Mouse (Mus musculus): ENCODE results near the gene Nacc2. TPM values are rescaled to one million over a fixed set of nuclear protein-coding genes. Genes with fewer than 3 reads are reported as not detected.

Nacc2 gene
- polyA plus RNA-seq, 1 experiment from 2014 or later, result 12.6 TPM

- no peaks in the 10 kb centered on the region for H3K9me3 ChIP-seq (ENCODE audit: control insufficient read depth, low read length)
- H3K36me3 ChIP-seq (ENCODE audit: control insufficient read depth, insufficient read depth, low read length), result no peaks in the 10 kb centered on the region
- H3K9ac ChIP-seq (ENCODE audit: low read length), result no peak overlapping the region
- TF ChIP-seq EP300 (optimal IDR thresholded peaks at IDR 0.05), result no peak
- TF ChIP-seq CTCF (IDR thresholded peaks at IDR 0.05; ENCODE audit: low read depth), result no peak
- 79% methylated on average over 3 of the region's 3 CpGs for WGBS
- peaks cover 10% of the 10 kb centered on the region; the same call in 1 of the 2 replicates for H3K4me1 ChIP-seq (replicated peaks; ENCODE audit: control insufficient read depth, insufficient read depth)
- no peak overlapping the region for H3K4me2 ChIP-seq (replicated peaks; ENCODE audit: low read depth)
- no peak overlapping the region for H3K4me3 ChIP-seq (ENCODE audit: low read depth, low read length)
- no peaks in the 10 kb centered on the region for H3K27me3 ChIP-seq (ENCODE audit: control insufficient read depth, insufficient read depth, low read length)
- H3K27ac ChIP-seq (replicated peaks), result no peak overlapping the region
- ATAC-seq (ENCODE audit: low FRiP score, low TSS enrichment) (no peak), DNase-seq (ENCODE audit: low spot score) (no peak)
These were observed 20.0 kb upstream of the Nacc2 start for GRCm38 (mm10) chr2:26142986-26143385.

DNA sequence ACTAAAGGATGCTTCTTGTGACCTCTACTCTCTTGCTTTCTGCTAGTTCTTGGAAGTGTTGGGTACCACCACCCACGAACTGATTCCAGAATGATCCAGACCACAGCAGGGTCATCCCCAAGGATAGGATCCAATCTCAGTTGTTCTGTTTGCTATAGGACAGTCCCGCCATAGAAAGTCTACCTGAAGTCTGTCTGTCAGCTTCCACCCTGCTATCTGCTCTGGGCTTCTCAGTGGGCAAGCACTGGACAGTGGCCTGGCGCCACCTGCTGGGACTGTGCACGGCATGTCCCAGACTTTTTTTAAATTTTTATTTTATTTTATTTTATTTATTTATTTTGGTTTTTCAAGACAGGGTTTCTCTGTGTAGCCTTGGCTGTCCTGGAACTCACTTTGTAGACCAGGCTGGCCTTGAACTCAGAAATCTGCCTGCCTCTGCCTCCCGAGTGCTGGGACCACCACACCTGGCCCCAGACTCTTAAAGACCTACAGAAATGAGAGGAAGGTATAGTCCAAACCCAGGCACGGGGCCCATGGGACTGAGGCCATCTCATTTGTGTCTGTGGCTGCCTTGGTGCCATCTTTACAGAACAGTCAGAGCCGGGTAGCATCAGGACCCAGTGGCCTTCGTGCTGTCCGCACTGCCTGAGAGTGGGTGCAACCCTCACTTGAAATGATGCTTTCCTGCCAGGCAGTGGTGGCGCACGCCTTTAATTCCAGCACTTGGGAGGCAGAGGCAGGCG is 19.0 kb upstream of the Nacc2 start:
- H3K27me3 ChIP-seq (ENCODE audit: control insufficient read depth, insufficient read depth, low read length), result no peaks in the 10 kb centered on the region
- no peak overlapping the region for H3K9ac ChIP-seq (ENCODE audit: low read length)
- H3K4me2 ChIP-seq (replicated peaks; ENCODE audit: low read depth), result no peak overlapping the region
- TF ChIP-seq EP300 (optimal IDR thresholded peaks at IDR 0.05) (no peak), CTCF (IDR thresholded peaks at IDR 0.05; ENCODE audit: low read depth) (peak; percentile 87)
- no peak for ATAC-seq (ENCODE audit: low FRiP score, low TSS enrichment)
- peaks cover 10% of the 10 kb centered on the region; the same call in 1 of the 2 replicates for H3K4me1 ChIP-seq (replicated peaks; ENCODE audit: control insufficient read depth, insufficient read depth)
- 60% methylated on average over 12 of the region's 12 CpGs for WGBS
- H3K9me3 ChIP-seq (ENCODE audit: control insufficient read depth, low read length), result no peaks in the 10 kb centered on the region
- 0 out of 2 replicates have a peak, but pooled peaks cover 2% of the 10 kb centered on the region for H3K36me3 ChIP-seq (ENCODE audit: control insufficient read depth, insufficient read depth, low read length)
- DNase-seq (ENCODE audit: low spot score), result peak; percentile 74
- no peak overlapping the region for H3K4me3 ChIP-seq (ENCODE audit: low read depth, low read length)
- no peak overlapping the region for H3K27ac ChIP-seq (replicated peaks)

- Histone ChIP-seq H3K9me3 (ENCODE audit: control insufficient read depth, low read length) (no peaks in the 10 kb centered on the region), H3K4me1 (replicated peaks; ENCODE audit: control insufficient read depth, insufficient read depth) (peaks cover 10% of the 10 kb centered on the region; the same call in 1 of the 2 replicates), H3K9ac (ENCODE audit: low read length) (peak overlapping the region; percentile 88), H3K4me2 (replicated peaks; ENCODE audit: low read depth) (peak overlapping the region; percentile 81), H3K36me3 (ENCODE audit: control insufficient read depth, insufficient read depth, low read length) (0 out of 2 replicates have a peak, but pooled peaks cover 2% of the 10 kb centered on the region), H3K27me3 (ENCODE audit: control insufficient read depth, insufficient read depth, low read length) (no peaks in the 10 kb centered on the region), H3K27ac (replicated peaks) (peak overlapping the region; percentile 91), H3K4me3 (ENCODE audit: low read depth, low read length) (peak overlapping the region; percentile 80)
- 13% methylated on average over 6 of the region's 6 CpGs for WGBS
- TF ChIP-seq CTCF (IDR thresholded peaks at IDR 0.05; ENCODE audit: low read depth), result no peak
- no peak for TF ChIP-seq EP300 (optimal IDR thresholded peaks at IDR 0.05)
- DNase-seq (ENCODE audit: low spot score), result no peak
- ATAC-seq (ENCODE audit: low FRiP score, low TSS enrichment), result 0 out of 2 replicates have a peak, but pooled peaks have one; percentile 11
These were observed 17.9 kb upstream of the Nacc2 start for GRCm38 (mm10) chr2:26140903-26141302.

- DNase-seq (ENCODE audit: low spot score) (peak; percentile 100), ATAC-seq (ENCODE audit: low FRiP score, low TSS enrichment) (peak; percentile 85)
- H3K27me3 ChIP-seq (ENCODE audit: control insufficient read depth, insufficient read depth, low read length), result no peaks in the 10 kb centered on the region
- H3K9ac ChIP-seq (ENCODE audit: low read length), result peak overlapping the region; percentile 88
- H3K9me3 ChIP-seq (ENCODE audit: control insufficient read depth, low read length), result no peaks in the 10 kb centered on the region
- H3K4me2 ChIP-seq (replicated peaks; ENCODE audit: low read depth), result peak overlapping the region; percentile 81
- under 1% methylated on average over 60 of the region's 60 CpGs for WGBS
- H3K4me1 ChIP-seq (replicated peaks; ENCODE audit: control insufficient read depth, insufficient read depth), result peaks cover 10% of the 10 kb centered on the region; the same call in 1 of the 2 replicates
- peak overlapping the region; percentile 80 for H3K4me3 ChIP-seq (ENCODE audit: low read depth, low read length)
- peak overlapping the region; percentile 91 for H3K27ac ChIP-seq (replicated peaks)
- TF ChIP-seq EP300 (optimal IDR thresholded peaks at IDR 0.05) (no peak), CTCF (IDR thresholded peaks at IDR 0.05; ENCODE audit: low read depth) (no peak; the same call in 1 of the 2 replicates)
- H3K36me3 ChIP-seq (ENCODE audit: control insufficient read depth, insufficient read depth, low read length), result peaks cover 2% of the 10 kb centered on the region; the same call in 1 of the 2 replicates
These were observed 17.3 kb upstream of the Nacc2 start for GRCm38 (mm10) chr2:26140292-26140819.

DNA sequence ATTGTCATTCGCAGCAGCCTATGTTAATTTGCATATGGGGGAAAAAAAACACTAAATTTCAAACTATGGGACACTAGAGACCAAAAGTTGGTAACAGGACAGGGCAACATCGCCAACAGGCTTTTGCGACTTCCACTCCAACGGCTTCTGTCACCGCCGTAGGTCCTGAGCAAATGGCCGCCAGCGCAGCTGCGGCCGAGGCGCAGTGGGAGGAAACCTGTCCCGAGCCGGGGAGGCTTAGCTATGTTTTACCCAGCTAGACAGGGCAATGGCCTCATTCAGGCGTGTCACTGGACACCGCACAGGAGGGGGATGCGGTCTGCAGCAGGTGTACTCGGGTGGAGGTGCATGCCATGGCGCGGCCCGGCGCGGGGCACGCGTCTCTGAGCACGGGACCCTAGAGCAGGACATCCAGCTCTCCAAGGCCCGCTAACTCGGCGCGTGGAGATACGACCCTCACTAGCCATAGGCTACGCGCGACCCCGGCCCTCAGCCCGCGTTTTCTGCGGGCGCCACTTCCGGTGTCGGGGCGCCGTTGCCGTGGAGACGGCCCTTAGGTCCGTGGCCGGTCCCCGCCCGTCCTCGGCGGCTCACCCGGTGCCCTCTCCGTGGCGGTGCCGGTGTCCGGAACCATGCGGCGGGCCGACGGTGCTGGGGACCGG is 16.7 kb upstream of the Nacc2 start:
- Histone ChIP-seq H3K9me3 (ENCODE audit: control insufficient read depth, low read length) (no peaks in the 10 kb centered on the region), H3K4me3 (ENCODE audit: low read depth, low read length) (peak overlapping the region; percentile 80), H3K4me1 (replicated peaks; ENCODE audit: control insufficient read depth, insufficient read depth) (peaks cover 7% of the 10 kb centered on the region; the same call in 1 of the 2 replicates), H3K27me3 (ENCODE audit: control insufficient read depth, insufficient read depth, low read length) (no peaks in the 10 kb centered on the region), H3K27ac (replicated peaks) (peak overlapping the region; percentile 91), H3K9ac (ENCODE audit: low read length) (peak overlapping the region; percentile 88), H3K36me3 (ENCODE audit: control insufficient read depth, insufficient read depth, low read length) (peaks cover 2% of the 10 kb centered on the region; the same call in 1 of the 2 replicates), H3K4me2 (replicated peaks; ENCODE audit: low read depth) (peak overlapping the region; percentile 81)
- no peak for TF ChIP-seq CTCF (IDR thresholded peaks at IDR 0.05; ENCODE audit: low read depth)
- TF ChIP-seq EP300 (optimal IDR thresholded peaks at IDR 0.05), result no peak
- DNase-seq (ENCODE audit: low spot score) (no peak), ATAC-seq (ENCODE audit: low FRiP score, low TSS enrichment) (peak; percentile 73)
- whole genome bisulfite sequencing, result under 1% methylated on average over 52 of the region's 60 CpGs

All from stomach, postnatal 0 days (tissue).